ENCODE assay signal across 1 mouse cellular context in the genomic region with DNA sequence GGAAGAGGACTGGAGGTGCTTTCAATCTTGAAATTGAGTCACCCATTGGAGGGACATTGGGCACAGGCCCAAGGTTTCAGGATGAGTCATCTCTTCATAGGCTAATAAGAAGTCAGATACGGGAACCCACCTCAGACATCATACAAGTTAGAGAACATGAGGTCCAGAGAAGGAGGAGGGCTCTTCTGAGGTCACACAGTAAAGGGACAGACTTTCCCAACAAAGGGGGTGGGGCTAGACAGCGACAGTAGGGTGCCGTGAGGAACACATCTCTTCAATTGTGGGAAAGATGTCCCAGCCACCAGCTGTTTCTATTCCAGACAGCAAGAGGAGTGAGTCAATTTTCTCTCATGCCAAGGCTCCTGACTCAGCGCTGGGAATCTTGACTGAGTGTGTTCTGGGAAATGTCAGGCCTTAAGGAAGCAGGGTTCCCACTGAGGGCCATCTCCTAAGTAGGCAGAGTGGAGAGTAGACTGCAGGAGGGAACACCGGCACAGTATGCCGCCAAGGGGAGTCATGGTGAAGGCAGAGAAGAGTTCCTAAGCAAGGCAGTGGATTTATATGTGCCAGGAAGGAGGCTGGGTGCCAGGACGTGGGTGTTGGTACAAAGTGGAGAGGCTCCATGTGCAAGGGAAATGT.
TF ChIP-seq lines count a peak whose summit lies in the region.

No protein-coding gene starts in this region.

TF ChIP-seq in MEL, 35 proteins besides CTCF, POLR2A, EP300 and RAD21:
- 0 out of 2 replicates have a peak, but pooled peaks have one; percentile 19 for TF ChIP-seq MAX (IDR thresholded peaks at IDR 0.05; ENCODE audit: low read length)
- no peak for TF ChIP-seq TBP (IDR thresholded peaks at IDR 0.05; ENCODE audit: low read depth, low read length)
- TF ChIP-seq ZKSCAN1 (IDR thresholded peaks at IDR 0.05; ENCODE audit: low read depth, low read length), result no peak
- peak; percentile 61; the same call in 1 of the 2 replicates for TF ChIP-seq JUND (IDR thresholded peaks at IDR 0.05; ENCODE audit: low read depth, low read length)
- TF ChIP-seq ETS1 (IDR thresholded peaks at IDR 0.05; ENCODE audit: low read depth, low read length), result peak; percentile 40; the same call in 1 of the 2 replicates
